Mouse (Mus musculus): ENCODE data around the gene Olfr1361. TPM values are rescaled to one million over a fixed set of nuclear protein-coding genes. Genes with fewer than 3 reads are reported as not detected.

Gene Olfr1361
- polyA plus RNA-seq, 1 experiment from 2014 or later, result not detected

DNA sequence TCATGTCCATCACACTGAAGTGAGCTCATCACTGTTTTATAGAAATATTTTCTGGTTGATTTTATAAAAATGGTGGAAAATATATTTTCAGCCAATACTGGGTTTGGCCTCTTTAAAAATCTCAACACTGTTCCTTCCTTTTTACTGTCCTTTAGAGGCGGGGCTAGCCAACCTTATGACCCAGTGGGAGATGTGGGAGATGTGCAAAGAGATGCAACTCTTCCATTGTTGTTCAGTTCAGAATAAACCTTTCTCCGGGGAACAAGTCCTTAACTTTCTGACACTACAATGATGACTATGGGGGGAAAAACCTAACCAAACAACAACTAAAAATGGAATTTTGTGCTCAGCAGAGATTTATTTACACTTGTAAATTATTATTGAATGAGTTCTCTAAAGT, 14.1 kb upstream of the Olfr1361 start, which contains the start of gene Olfr1360:
Olfr1360 (minus strand) TSS at position 101 of the 400 bp plus-strand sequence.
- WGBS, result 82% methylated on average over 2 of the region's 2 CpGs
- DNase-seq (ENCODE audit: low spot score), result no peak
- H3K36me3 ChIP-seq (ENCODE audit: insufficient read depth, low read length), result no peaks in the 10 kb centered on the region

DNA sequence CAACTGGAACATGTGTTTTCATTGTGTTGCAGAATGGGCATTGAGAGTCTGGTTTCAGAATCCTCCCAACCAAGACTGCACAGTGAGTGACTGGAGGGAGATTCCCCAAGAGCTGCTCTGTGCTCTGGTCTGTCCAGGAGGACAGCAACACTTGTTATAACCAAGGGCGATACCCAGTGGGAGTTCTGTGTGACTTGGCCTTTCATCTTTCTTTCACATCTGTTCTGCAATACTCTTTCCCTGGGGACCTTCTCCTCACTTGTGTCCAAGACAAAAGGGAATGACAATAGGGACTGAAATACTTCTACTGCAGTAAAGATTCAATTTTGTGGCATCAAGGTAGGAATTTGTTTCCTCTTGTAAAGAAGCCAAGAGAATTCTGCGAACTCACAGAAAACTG, 20.8 kb downstream of the Olfr1361 start, which contains the start of gene Olfr11:
Olfr11 (minus strand) TSS at position 101 of the 400 bp plus-strand sequence.
- no peak within 1 kb of the TSS for H3K4me3 ChIP-seq (ENCODE audit: low read depth, low read length)

More for the DNA sequence above, 14.1 kb upstream of the Olfr1361 start, which contains the start of gene Olfr1360:
- Histone ChIP-seq H3K9me3 (ENCODE audit: low read length) (no peaks in the 10 kb centered on the region), H3K4me1 (ENCODE audit: insufficient read depth, low read depth, low read length) (no peaks in the 10 kb centered on the region), H3K4me3 (ENCODE audit: low read depth, low read length) (no peak within 1 kb of the TSS), H3K9ac (replicated peaks; ENCODE audit: low read depth) (no peak within 1 kb of the TSS), H3K4me2 (replicated peaks; ENCODE audit: low read depth, low read length) (no peak within 1 kb of the TSS), H3K27me3 (replicated peaks; ENCODE audit: insufficient read depth, low read length) (no peaks in the 10 kb centered on the region), H3K27ac (ENCODE audit: low read length) (no peak within 1 kb of the TSS)
- no peak for ATAC-seq
- TF ChIP-seq EP300 (IDR thresholded peaks at IDR 0.05), result no peak
- no peak for TF ChIP-seq CTCF (IDR thresholded peaks at IDR 0.05)

DNA sequence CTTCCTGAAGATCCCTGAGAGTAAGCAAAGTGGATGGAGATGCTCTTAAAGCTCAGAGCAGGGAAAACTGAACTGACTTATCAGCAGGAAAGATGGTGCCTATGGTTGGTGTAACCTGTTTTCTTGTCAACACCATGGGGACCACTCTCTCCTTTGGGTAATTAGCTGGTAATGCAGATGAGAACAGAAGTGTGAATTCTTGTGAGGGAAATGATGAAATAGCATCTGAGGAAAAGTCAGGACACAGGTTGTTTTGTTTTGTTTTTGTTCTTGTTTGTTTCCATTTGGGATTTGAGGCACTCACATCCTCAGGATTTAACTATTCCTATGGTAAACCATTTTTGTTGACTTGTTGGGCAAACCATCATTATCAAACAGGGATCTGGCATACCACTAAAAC, 49.3 kb downstream of the Olfr1361 start, which contains the start of gene Olfr1362:
Olfr1362 (minus strand) TSS at position 101 of the 400 bp plus-strand sequence.
- Histone ChIP-seq H3K4me1 (ENCODE audit: insufficient read depth, low read depth, low read length) (no peaks in the 10 kb centered on the region), H3K9ac (replicated peaks; ENCODE audit: low read depth) (no peak within 1 kb of the TSS), H3K27me3 (replicated peaks; ENCODE audit: insufficient read depth, low read length) (no peaks in the 10 kb centered on the region), H3K4me2 (replicated peaks; ENCODE audit: low read depth, low read length) (no peak within 1 kb of the TSS), H3K36me3 (ENCODE audit: insufficient read depth, low read length) (no peaks in the 10 kb centered on the region), H3K27ac (ENCODE audit: low read length) (no peak within 1 kb of the TSS), H3K9me3 (ENCODE audit: low read length) (no peaks in the 10 kb centered on the region), H3K4me3 (ENCODE audit: low read depth, low read length) (no peak within 1 kb of the TSS)
- DNase-seq (ENCODE audit: low spot score), result no peak
- TF ChIP-seq EP300 (IDR thresholded peaks at IDR 0.05), result no peak
- no peak for TF ChIP-seq CTCF (IDR thresholded peaks at IDR 0.05)
- no peak for ATAC-seq

More for the DNA sequence above, 20.8 kb downstream of the Olfr1361 start, which contains the start of gene Olfr11:
- Histone ChIP-seq H3K4me1 (ENCODE audit: insufficient read depth, low read depth, low read length) (no peaks in the 10 kb centered on the region), H3K27me3 (replicated peaks; ENCODE audit: insufficient read depth, low read length) (no peaks in the 10 kb centered on the region), H3K36me3 (ENCODE audit: insufficient read depth, low read length) (no peaks in the 10 kb centered on the region), H3K9ac (replicated peaks; ENCODE audit: low read depth) (no peak within 1 kb of the TSS), H3K27ac (ENCODE audit: low read length) (no peak within 1 kb of the TSS), H3K4me2 (replicated peaks; ENCODE audit: low read depth, low read length) (no peak within 1 kb of the TSS), H3K9me3 (ENCODE audit: low read length) (no peaks in the 10 kb centered on the region)
- ATAC-seq (no peak), DNase-seq (ENCODE audit: low spot score) (no peak)
- WGBS, result 89% methylated on average over 2 of the region's 2 CpGs
- TF ChIP-seq EP300 (IDR thresholded peaks at IDR 0.05) (no peak), CTCF (IDR thresholded peaks at IDR 0.05) (no peak)

Other genes starting within 250 kb of the Olfr1361 start
- 0.87 TPM in 2 replicates for gene Pgbd1, start 222.3 kb downstream of the Olfr1361 start, polyA plus RNA-seq (2015; fragmentation: Nextera tagmentation; extraction: Ambion mirVana)
- 30.2 and 33.0 TPM in 2 replicates for gene Zscan26, start 209.7 kb downstream of the Olfr1361 start, polyA plus RNA-seq (2015; fragmentation: Nextera tagmentation; extraction: Ambion mirVana)
- 9.1 and 10.5 TPM in 2 replicates for gene Nkapl, start 194.9 kb downstream of the Olfr1361 start, polyA plus RNA-seq (2015; fragmentation: Nextera tagmentation; extraction: Ambion mirVana)
- 5.1 and 5.2 TPM in 2 replicates for gene Zkscan4, start 184.5 kb downstream of the Olfr1361 start, polyA plus RNA-seq (2015; fragmentation: Nextera tagmentation; extraction: Ambion mirVana)
- not detected in 2 replicates for gene Gm10065, start 183.9 kb downstream of the Olfr1361 start, polyA plus RNA-seq (2015; fragmentation: Nextera tagmentation; extraction: Ambion mirVana)
- 0.31 and 0.39 TPM in 2 replicates for gene AK157302, start 168.2 kb downstream of the Olfr1361 start, polyA plus RNA-seq (2015; fragmentation: Nextera tagmentation; extraction: Ambion mirVana)
- gene Gm11273, start 162.0 kb downstream of the Olfr1361 start, polyA plus RNA-seq (2015; fragmentation: Nextera tagmentation; extraction: Ambion mirVana), result 3.3 and 5.8 TPM in 2 replicates
- 3.1 and 3.4 TPM in 2 replicates for gene Zkscan8, start 132.3 kb downstream of the Olfr1361 start, polyA plus RNA-seq (2015; fragmentation: Nextera tagmentation; extraction: Ambion mirVana)
- gene Olfr1366, start 120.6 kb downstream of the Olfr1361 start, polyA plus RNA-seq (2015; fragmentation: Nextera tagmentation; extraction: Ambion mirVana), result 0.06 TPM in 1 of 2 replicates, not detected in the other
- 0.05 TPM in 1 of 2 replicates, not detected in the other for gene Olfr1535, start 103.5 kb downstream of the Olfr1361 start, polyA plus RNA-seq (2015; fragmentation: Nextera tagmentation; extraction: Ambion mirVana)
- gene Olfr1364, start 81.6 kb downstream of the Olfr1361 start, polyA plus RNA-seq (2015; fragmentation: Nextera tagmentation; extraction: Ambion mirVana), result not detected in 2 replicates
- not detected in 2 replicates for gene Olfr1362, start 49.4 kb downstream of the Olfr1361 start, polyA plus RNA-seq (2015; fragmentation: Nextera tagmentation; extraction: Ambion mirVana)
- gene Olfr11, start 20.9 kb downstream of the Olfr1361 start, polyA plus RNA-seq (2015; fragmentation: Nextera tagmentation; extraction: Ambion mirVana), result not detected in 2 replicates
- gene Olfr1360, start 14.0 kb upstream of the Olfr1361 start, polyA plus RNA-seq (2015; fragmentation: Nextera tagmentation; extraction: Ambion mirVana), result not detected in 2 replicates
- gene Olfr1359, start 34.7 kb upstream of the Olfr1361 start, polyA plus RNA-seq (2015; fragmentation: Nextera tagmentation; extraction: Ambion mirVana), result not detected in 2 replicates
- gene Hist1h2bl, start 52.8 kb upstream of the Olfr1361 start, polyA plus RNA-seq (2015; fragmentation: Nextera tagmentation; extraction: Ambion mirVana), result not detected in 2 replicates
- 5.4 TPM in 1 of 2 replicates, not detected in the other for gene Hist1h2ai, start 53.0 kb upstream of the Olfr1361 start, polyA plus RNA-seq (2015; fragmentation: Nextera tagmentation; extraction: Ambion mirVana)
- gene Hist1h3h, start 54.3 kb upstream of the Olfr1361 start, polyA plus RNA-seq (2015; fragmentation: Nextera tagmentation; extraction: Ambion mirVana), result 2.0 TPM in 1 of 2 replicates, not detected in the other
- gene Hist1h2bm, start 58.7 kb upstream of the Olfr1361 start, polyA plus RNA-seq (2015; fragmentation: Nextera tagmentation; extraction: Ambion mirVana), result 0.66 and 0.67 TPM in 2 replicates
- not detected in 2 replicates for gene Hist1h4j, start 71.7 kb upstream of the Olfr1361 start, polyA plus RNA-seq (2015; fragmentation: Nextera tagmentation; extraction: Ambion mirVana)
- 0.84 and 0.89 TPM in 2 replicates for gene Hist1h4k, start 87.1 kb upstream of the Olfr1361 start, polyA plus RNA-seq (2015; fragmentation: Nextera tagmentation; extraction: Ambion mirVana)
- 7.5 and 9.4 TPM in 2 replicates for gene Hist1h2ak, start 90.4 kb upstream of the Olfr1361 start, polyA plus RNA-seq (2015; fragmentation: Nextera tagmentation; extraction: Ambion mirVana)
- gene Hist1h2bn, start 90.7 kb upstream of the Olfr1361 start, polyA plus RNA-seq (2015; fragmentation: Nextera tagmentation; extraction: Ambion mirVana), result 1.1 and 1.3 TPM in 2 replicates
- 1.4 and 2.4 TPM in 2 replicates for gene Hist1h1b, start 117.2 kb upstream of the Olfr1361 start, polyA plus RNA-seq (2015; fragmentation: Nextera tagmentation; extraction: Ambion mirVana)
- gene Hist1h3i, start 120.0 kb upstream of the Olfr1361 start, polyA plus RNA-seq (2015; fragmentation: Nextera tagmentation; extraction: Ambion mirVana), result 14.5 and 16.9 TPM in 2 replicates
- 1.3 TPM in 1 of 2 replicates, not detected in the other for gene Hist1h2an, start 123.8 kb upstream of the Olfr1361 start, polyA plus RNA-seq (2015; fragmentation: Nextera tagmentation; extraction: Ambion mirVana)
- 0.61 and 0.95 TPM in 2 replicates for gene Hist1h2bp, start 124.1 kb upstream of the Olfr1361 start, polyA plus RNA-seq (2015; fragmentation: Nextera tagmentation; extraction: Ambion mirVana)
- 3.0 and 4.5 TPM in 2 replicates for gene Hist1h2bq, start 146.8 kb upstream of the Olfr1361 start, polyA plus RNA-seq (2015; fragmentation: Nextera tagmentation; extraction: Ambion mirVana)
- not detected in 2 replicates for gene Hist1h2ao, start 147.1 kb upstream of the Olfr1361 start, polyA plus RNA-seq (2015; fragmentation: Nextera tagmentation; extraction: Ambion mirVana)
- gene Hist1h4m, start 148.4 kb upstream of the Olfr1361 start, polyA plus RNA-seq (2015; fragmentation: Nextera tagmentation; extraction: Ambion mirVana), result 0.90 TPM in 1 of 2 replicates, not detected in the other
- 4.6 and 6.0 TPM in 2 replicates for gene Hist1h4n, start 168.8 kb upstream of the Olfr1361 start, polyA plus RNA-seq (2015; fragmentation: Nextera tagmentation; extraction: Ambion mirVana)
- gene Hist1h2ap, start 170.1 kb upstream of the Olfr1361 start, polyA plus RNA-seq (2015; fragmentation: Nextera tagmentation; extraction: Ambion mirVana), result 382 and 386 TPM in 2 replicates
- gene Hist1h2br, start 170.4 kb upstream of the Olfr1361 start, polyA plus RNA-seq (2015; fragmentation: Nextera tagmentation; extraction: Ambion mirVana), result 3.0 and 3.8 TPM in 2 replicates